Mouse (Mus musculus) CD4-positive, CD25-positive, alpha-beta regulatory T cell, adult 9 weeks (primary cell): ENCODE measurements around the gene Pou4f2. TPM values are rescaled to one million over a fixed set of nuclear protein-coding genes. Genes with fewer than 3 reads are reported as not detected.

ENCODE experiments used
- polyA plus RNA-seq: library from polyadenylated mRNA; unstranded; fragments of 100-300 nt; shearing (Covaris generic); gene quantifications from one replicate; pipeline ENCODE4 v1.2.1, GENCODE M21; 2017

Pou4f2 gene
- not detected for polyA plus RNA-seq

DNA sequence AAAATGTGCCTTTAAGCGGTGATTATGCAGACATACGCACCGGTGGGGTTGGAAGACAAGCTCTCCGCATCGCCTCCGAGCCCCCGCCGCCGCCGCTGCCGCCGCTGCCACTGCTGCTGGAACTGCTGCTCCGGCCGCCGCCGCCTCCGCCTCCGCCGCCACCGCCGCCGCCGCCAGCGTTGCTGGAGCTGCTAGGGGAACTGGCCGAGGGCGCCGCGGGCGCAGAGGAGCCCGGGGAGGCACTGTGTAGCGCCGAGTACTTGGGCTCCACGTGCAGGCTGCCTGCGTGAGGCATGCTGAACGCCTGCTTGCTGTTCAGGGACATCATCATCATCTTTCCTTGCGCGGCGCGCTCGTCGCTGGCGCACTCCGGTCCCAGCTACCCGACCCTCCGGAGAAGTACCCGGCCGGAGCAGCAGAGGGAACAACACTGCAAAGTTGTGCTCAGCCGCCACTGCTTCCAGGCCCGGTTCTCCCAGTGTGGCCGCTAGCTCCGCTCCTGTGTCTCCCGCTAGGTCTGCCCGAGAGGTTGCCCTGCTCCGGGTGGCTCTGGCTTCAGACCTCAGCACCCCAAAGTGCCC lies at the start of gene Pou4f2:
Gene Pou4f2 (minus strand): TSS at position 575 of the 581 bp plus-strand sequence.

Other genes starting within 250 kb of the Pou4f2 start
- not detected for gene Ttc29, start 223.3 kb downstream of the Pou4f2 start, polyA plus RNA-seq
- 126 TPM for gene Rbmxl1, start 72.3 kb upstream of the Pou4f2 start, polyA plus RNA-seq
- 27.8 TPM for gene Slc10a7, start 72.7 kb upstream of the Pou4f2 start, polyA plus RNA-seq